Mouse (Mus musculus): ENCODE results near the gene Cblb.

GRCm38 (mm10) chr16:52071290-52071689, 40.3 kb downstream of the Cblb start:
- TF ChIP-seq CTCF (IDR thresholded peaks at IDR 0.05) = no peak
- TF ChIP-seq EP300 (IDR thresholded peaks at IDR 0.05) = no peak
